Mouse (Mus musculus) ES-CJ7 (cell line): Measurements from ENCODE around the gene Atrnl1.
"Not testable (repeated sequence)": the region's sequence is repeated elsewhere in the genome, so short reads cannot be mapped to it uniquely, and the experiment has no call there.

Experiments
- DNase-seq: peaks from one replicate; pipeline ENCODE4 v3.0.0; 2011; ENCODE audit warnings: low read depth, low spot score

Gene Atrnl1

GRCm38 (mm10) chr19:57823446-57823845, 212.6 kb downstream of the Atrnl1 start:
- DNase-seq, result no peak

GRCm38 (mm10) chr19:57825271-57826207, 214.7 kb downstream of the Atrnl1 start:
- DNase-seq, result peak; percentile 41

- DNase-seq, result no peak
Measured at GRCm38 (mm10) chr19:57833083-57833482, 222.2 kb downstream of the Atrnl1 start.

- no peak for DNase-seq
Measured at GRCm38 (mm10) chr19:57837882-57838281, 227.0 kb downstream of the Atrnl1 start.

- DNase-seq, result no peak
Measured at GRCm38 (mm10) chr19:57838546-57838945, 227.7 kb downstream of the Atrnl1 start.

- no peak for DNase-seq
Measured at GRCm38 (mm10) chr19:57849915-57850314, 239.1 kb downstream of the Atrnl1 start.

- DNase-seq, result no peak
Measured at GRCm38 (mm10) chr19:57868350-57868749, 257.5 kb downstream of the Atrnl1 start.

- DNase-seq, result no peak
Measured at GRCm38 (mm10) chr19:57870871-57871270, 260.0 kb downstream of the Atrnl1 start.

GRCm38 (mm10) chr19:57876057-57876456, 265.2 kb downstream of the Atrnl1 start:
- DNase-seq, result peak; percentile 42

- DNase-seq, result no peak
Measured at GRCm38 (mm10) chr19:57877343-57877742, 266.5 kb downstream of the Atrnl1 start.

- DNase-seq, result no peak
Measured at GRCm38 (mm10) chr19:57878583-57878982, 267.7 kb downstream of the Atrnl1 start.

GRCm38 (mm10) chr19:57879841-57880240, 269.0 kb downstream of the Atrnl1 start:
- not testable (repeated sequence) for DNase-seq

- DNase-seq, result no peak
Measured at GRCm38 (mm10) chr19:57881927-57882326, 271.1 kb downstream of the Atrnl1 start.

- DNase-seq, result no peak
Measured at GRCm38 (mm10) chr19:57888871-57889270, 278.0 kb downstream of the Atrnl1 start.

- DNase-seq, result no peak
Measured at GRCm38 (mm10) chr19:57889741-57890140, 278.9 kb downstream of the Atrnl1 start.

GRCm38 (mm10) chr19:57890954-57891353, 280.1 kb downstream of the Atrnl1 start:
- peak; percentile 75 for DNase-seq

GRCm38 (mm10) chr19:57894191-57894590, 283.4 kb downstream of the Atrnl1 start:
- peak; percentile 83 for DNase-seq

- DNase-seq, result no peak
Measured at GRCm38 (mm10) chr19:57900037-57900436, 289.2 kb downstream of the Atrnl1 start.

GRCm38 (mm10) chr19:57909466-57909865, 298.6 kb downstream of the Atrnl1 start:
- DNase-seq, result no peak

GRCm38 (mm10) chr19:57910650-57911049, 299.8 kb downstream of the Atrnl1 start:
- no peak for DNase-seq

GRCm38 (mm10) chr19:57916325-57916724, 305.5 kb downstream of the Atrnl1 start:
- no peak for DNase-seq

GRCm38 (mm10) chr19:57922991-57923390, 312.2 kb downstream of the Atrnl1 start:
- DNase-seq, result no peak

GRCm38 (mm10) chr19:57924856-57925255, 314.0 kb downstream of the Atrnl1 start:
- DNase-seq, result no peak
